30 mouse cellular contexts compared by ENCODE assay signal in the genomic region with DNA sequence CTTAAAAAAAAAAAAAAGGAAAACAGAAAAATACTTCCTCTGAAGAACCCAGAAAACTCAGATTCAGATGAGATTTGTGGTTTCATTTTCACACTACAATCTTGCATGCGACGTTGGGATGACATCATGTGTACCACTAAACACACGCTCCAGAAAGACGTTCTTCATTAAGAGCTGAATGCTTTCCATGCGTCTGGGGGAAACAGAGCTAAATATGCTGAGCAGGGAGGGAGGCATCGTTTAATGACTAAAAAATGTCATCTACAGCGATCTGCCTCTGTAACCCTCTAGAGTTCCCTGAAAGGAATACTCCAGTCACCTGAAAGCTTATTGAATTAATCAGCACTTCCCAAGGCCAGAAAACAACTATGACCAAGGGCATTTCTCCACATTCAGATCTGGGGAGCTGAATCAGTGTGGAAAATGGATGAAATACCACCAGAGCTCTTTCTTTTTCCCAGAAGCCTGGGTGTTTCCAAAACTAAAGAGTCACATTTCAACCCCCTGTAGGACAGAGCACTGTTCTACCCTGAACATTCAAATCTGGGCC.
DNase-seq lines count a peak whose midpoint lies in the region; ATAC-seq lines count a peak whose summit lies in the region.
"Had no signal": no experiment of that assay in that cellular context is flagged by ENCODE, and none has a peak within 500 bp of the region (broad histone marks: within the 10 kb centered on the region; RNA-seq: fewer than 3 reads in every experiment).

No protein-coding gene starts in this region.

- no peaks in the 10 kb centered on the region for H3K9me3 ChIP-seq in embryonic facial prominence, embryonic 13.5 days
- H3K9me3 ChIP-seq in embryonic facial prominence, embryonic 10.5 days: no peaks in the 10 kb centered on the region
- no peaks in the 10 kb centered on the region for H3K9me3 ChIP-seq in intestine, embryonic 16.5 days (ENCODE audit: control insufficient read depth, low read length)
- H3K9me3 ChIP-seq in intestine, embryonic 15.5 days: no peaks in the 10 kb centered on the region
- no peaks in the 10 kb centered on the region for H3K9me3 ChIP-seq in embryonic facial prominence, embryonic 15.5 days (replicated peaks)
- H3K9me3 ChIP-seq: embryonic facial prominence, embryonic 12.5 days; forebrain, embryonic 10.5 days; heart, embryonic 13.5 days; hindbrain, embryonic 13.5 days; kidney, embryonic 15.5 days; liver, embryonic 15.5 days; midbrain, embryonic 10.5 days had no signal

- H3K4me1 ChIP-seq in embryonic facial prominence, embryonic 13.5 days: peaks cover 53% of the 10 kb centered on the region
- peaks cover 46% of the 10 kb centered on the region for H3K4me1 ChIP-seq in embryonic facial prominence, embryonic 10.5 days
- H3K4me1 ChIP-seq in intestine, embryonic 16.5 days (ENCODE audit: control insufficient read depth, insufficient read depth, low read length): peaks cover 15% of the 10 kb centered on the region
- peaks cover 6% of the 10 kb centered on the region for H3K4me1 ChIP-seq in intestine, embryonic 15.5 days (replicated peaks)
- peaks cover 61% of the 10 kb centered on the region for H3K4me1 ChIP-seq in embryonic facial prominence, embryonic 15.5 days

- DNase-seq in embryonic facial prominence, embryonic 10.5 days (ENCODE audit: low spot score): no peak
- DNase-seq in Muller cell, postnatal 12 days (ENCODE audit: inconsistent ontology term): peak; percentile 71
- DNase-seq in frontal cortex, postnatal 36 days (ENCODE audit: low spot score in 2 of 2): no peak
- DNase-seq: adrenal gland, postnatal 14 days; cerebellum, adult 11-12 months; cerebellum, postnatal 14 days; gastrocnemius, postnatal 10 days; heart, adult 2 months; kidney, postnatal 4 days; layer of hippocampus, adult 9-11 months; liver; thymus, adult 18-20 months; thymus, postnatal 36 days had no signal

- 22% methylated on average over 7 of the region's 7 CpGs for WGBS in embryonic facial prominence, embryonic 13.5 days
- 69% methylated on average over 7 of the region's 7 CpGs for WGBS in embryonic facial prominence, embryonic 10.5 days
- WGBS in intestine, embryonic 16.5 days: 69% methylated on average over 7 of the region's 7 CpGs
- WGBS in intestine, embryonic 15.5 days: 67% methylated on average over 7 of the region's 7 CpGs
- WGBS in embryonic facial prominence, embryonic 15.5 days: 20% methylated on average over 7 of the region's 7 CpGs

- H3K9ac ChIP-seq in embryonic facial prominence, embryonic 13.5 days: no peak overlapping the region
- no peak overlapping the region for H3K9ac ChIP-seq in intestine, embryonic 16.5 days (ENCODE audit: low read depth, low read length)
- no peak overlapping the region for H3K9ac ChIP-seq in intestine, embryonic 15.5 days
- H3K9ac ChIP-seq in embryonic facial prominence, embryonic 15.5 days: no peak overlapping the region
- H3K9ac ChIP-seq: embryonic facial prominence, embryonic 12.5 days; heart, embryonic 13.5 days; hindbrain, embryonic 13.5 days; kidney, embryonic 15.5 days; liver, embryonic 15.5 days had no signal

- no peak for ATAC-seq in embryonic facial prominence, embryonic 13.5 days (ENCODE audit: insufficient number of reproducible peaks, insufficient read depth, low FRiP score, low TSS enrichment, low read depth)
- no peak for ATAC-seq in intestine, embryonic 16.5 days
- ATAC-seq in intestine, embryonic 15.5 days: no peak
- no peak for ATAC-seq in embryonic facial prominence, embryonic 15.5 days (ENCODE audit: insufficient number of reproducible peaks, low FRiP score, low TSS enrichment, low read depth)
- no peak for ATAC-seq in cerebellum, adult (ENCODE audit: insufficient number of reproducible peaks, low FRiP score, low TSS enrichment)
- ATAC-seq: activated CD4-positive, CD25-positive, alpha-beta regulatory T cell, adult 4 months; inflammation-experienced regulatory T-cells, adult 6 months; midbrain, embryonic 16.5 days had no signal

- no peaks in the 10 kb centered on the region for H3K27me3 ChIP-seq in embryonic facial prominence, embryonic 13.5 days
- no peaks in the 10 kb centered on the region for H3K27me3 ChIP-seq in embryonic facial prominence, embryonic 10.5 days (replicated peaks; ENCODE audit: low read depth, poor library complexity, severe bottlenecking)
- no peaks in the 10 kb centered on the region for H3K27me3 ChIP-seq in intestine, embryonic 16.5 days (replicated peaks; ENCODE audit: control insufficient read depth, insufficient read depth, low read length)
- H3K27me3 ChIP-seq in intestine, embryonic 15.5 days (replicated peaks): no peaks in the 10 kb centered on the region
- no peaks in the 10 kb centered on the region for H3K27me3 ChIP-seq in embryonic facial prominence, embryonic 15.5 days
- H3K27me3 ChIP-seq: embryonic facial prominence, embryonic 12.5 days; heart, embryonic 13.5 days; kidney, embryonic 15.5 days; liver, embryonic 15.5 days had no signal

- no peaks in the 10 kb centered on the region for H3K36me3 ChIP-seq in embryonic facial prominence, embryonic 13.5 days
- H3K36me3 ChIP-seq in embryonic facial prominence, embryonic 10.5 days (replicated peaks): no peaks in the 10 kb centered on the region
- H3K36me3 ChIP-seq in intestine, embryonic 16.5 days (ENCODE audit: control insufficient read depth, insufficient read depth, low read length): no peaks in the 10 kb centered on the region
- H3K36me3 ChIP-seq in intestine, embryonic 15.5 days: no peaks in the 10 kb centered on the region
- no peaks in the 10 kb centered on the region for H3K36me3 ChIP-seq in embryonic facial prominence, embryonic 15.5 days
- H3K36me3 ChIP-seq: embryonic facial prominence, embryonic 12.5 days; forebrain, embryonic 10.5 days; G1E; heart, embryonic 13.5 days; hindbrain, embryonic 13.5 days; kidney, embryonic 15.5 days; liver, embryonic 15.5 days; midbrain, embryonic 10.5 days had no signal

- peak overlapping the region; percentile 58 for H3K27ac ChIP-seq in embryonic facial prominence, embryonic 13.5 days
- no peak overlapping the region for H3K27ac ChIP-seq in embryonic facial prominence, embryonic 10.5 days (replicated peaks)
- 0 out of 2 replicates have a peak overlapping the region, but pooled peaks have one; percentile 9 for H3K27ac ChIP-seq in intestine, embryonic 16.5 days (ENCODE audit: low read length)
- H3K27ac ChIP-seq in intestine, embryonic 15.5 days: no peak overlapping the region
- peak overlapping the region; percentile 86 for H3K27ac ChIP-seq in embryonic facial prominence, embryonic 15.5 days (replicated peaks)
- H3K27ac ChIP-seq: embryonic facial prominence, embryonic 12.5 days; forebrain, embryonic 10.5 days; heart, adult 2 months; heart, embryonic 13.5 days; hindbrain, embryonic 13.5 days; kidney, embryonic 15.5 days; liver, embryonic 15.5 days; macrophage; midbrain, embryonic 10.5 days had no signal

- H3K4me2 ChIP-seq in embryonic facial prominence, embryonic 13.5 days: no peak overlapping the region
- H3K4me2 ChIP-seq in intestine, embryonic 16.5 days (ENCODE audit: low read depth, low read length): no peak overlapping the region
- no peak overlapping the region for H3K4me2 ChIP-seq in intestine, embryonic 15.5 days (replicated peaks)
- no peak overlapping the region for H3K4me2 ChIP-seq in embryonic facial prominence, embryonic 15.5 days (replicated peaks)
- H3K4me2 ChIP-seq: embryonic facial prominence, embryonic 12.5 days; heart, embryonic 13.5 days; hindbrain, embryonic 13.5 days; kidney, embryonic 15.5 days; liver, embryonic 15.5 days had no signal

- no peak overlapping the region for H3K4me3 ChIP-seq in embryonic facial prominence, embryonic 13.5 days
- H3K4me3 ChIP-seq in embryonic facial prominence, embryonic 10.5 days: no peak overlapping the region
- H3K4me3 ChIP-seq in intestine, embryonic 16.5 days (ENCODE audit: low read length): no peak overlapping the region
- H3K4me3 ChIP-seq in intestine, embryonic 15.5 days (replicated peaks): no peak overlapping the region
- H3K4me3 ChIP-seq in embryonic facial prominence, embryonic 15.5 days (replicated peaks): no peak overlapping the region
- H3K4me3 ChIP-seq: embryonic facial prominence, embryonic 12.5 days; forebrain, embryonic 10.5 days; heart, adult 2 months; heart, embryonic 13.5 days; hindbrain, embryonic 13.5 days; kidney, embryonic 15.5 days; liver, embryonic 15.5 days; midbrain, embryonic 10.5 days had no signal

Comparison
In these comparisons a context has a peak if more than half of its experiments do, and no peak if none do; other contexts are left out.
1. H3K27ac ChIP-seq: peak in embryonic facial prominence, embryonic 13.5 days (single experiment), intestine, embryonic 16.5 days (single experiment) and embryonic facial prominence, embryonic 15.5 days (single experiment); none in embryonic facial prominence, embryonic 10.5 days (single experiment) and intestine, embryonic 15.5 days (single experiment).